28 mouse cellular contexts compared by ENCODE assay signal in the genomic region with DNA sequence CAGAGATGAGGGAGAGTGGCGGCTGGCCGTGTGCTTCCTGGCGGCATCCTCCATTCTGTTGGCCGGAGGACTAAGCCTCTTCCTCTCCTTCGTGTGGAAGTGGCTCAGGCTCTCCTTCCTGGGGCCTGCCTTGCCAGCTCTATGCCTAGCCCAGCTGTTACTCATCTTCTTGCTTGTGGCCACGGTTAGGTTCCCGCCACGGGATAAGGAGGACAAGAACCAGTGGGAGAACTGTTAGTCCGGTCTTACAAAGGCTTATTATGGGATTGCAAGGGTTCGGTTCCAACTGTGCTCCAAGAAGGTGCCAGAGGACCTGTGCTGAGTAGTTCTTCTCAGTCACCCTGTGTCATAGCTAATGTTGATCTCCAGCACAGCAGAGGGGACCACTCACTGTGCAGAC. TPM values are rescaled to one million over a fixed set of nuclear protein-coding genes. Genes with fewer than 3 reads are reported as not detected.
A peak's percentile ranks its signal among the peaks of the same experiment; 100 is the strongest.
DNase-seq lines count a peak whose midpoint lies in the region; ATAC-seq and TF ChIP-seq lines count a peak whose summit lies in the region.
"Had no signal": no experiment of that assay in that cellular context is flagged by ENCODE, and none has a peak within 500 bp of the region (broad histone marks: within the 10 kb centered on the region; RNA-seq: fewer than 3 reads in every experiment).

No protein-coding gene starts in this region.

- no peak overlapping the region for H3K4me3 ChIP-seq in kidney, adult 2 months (ENCODE audit: insufficient read depth, low read depth, low read length)
- H3K4me3 ChIP-seq in lung, postnatal 0 days (ENCODE audit: low read depth, low read length) = no peak overlapping the region
- H3K4me3 ChIP-seq in macrophage (ENCODE audit: inconsistent target) = no peak overlapping the region
- H3K4me3 ChIP-seq: forebrain, embryonic 15.5 days; heart, embryonic 13.5 days; hindbrain, embryonic 15.5 days; kidney, embryonic 15.5 days; limb, embryonic 15.5 days; midbrain, embryonic 13.5 days had no signal

- TF ChIP-seq CTCF in kidney, adult 2 months (conservative IDR thresholded peaks at IDR 0.05; ENCODE audit: insufficient read depth, insufficient read length, low read depth, low read length) = no peak
- no peak for TF ChIP-seq CTCF in lung, postnatal 0 days (IDR thresholded peaks at IDR 0.05)

- DNase-seq in heart, adult 11 months = peak; percentile 94
- no peak for DNase-seq in heart, postnatal 10 days
- no peak for DNase-seq in kidney, adult 2 months
- no peak for DNase-seq in kidney, postnatal 36 days
- no peak for DNase-seq in lung, postnatal 0 days (ENCODE audit: low spot score)
- no peak for DNase-seq in lung, adult 18-20 months
- DNase-seq: adrenal gland, postnatal 25 days; cerebellum, adult 9-10 months; gastrocnemius, postnatal 36 days; layer of hippocampus, adult 9-11 months; right cerebral cortex, postnatal 14 days; spleen, adult 18-20 months; thymus, postnatal 14 days had no signal

- ATAC-seq in lung, postnatal 0 days = no peak
- ATAC-seq: forebrain, embryonic 15.5 days; intestine, embryonic 16.5 days; midbrain, embryonic 13.5 days had no signal

- H3K36me3 ChIP-seq in kidney, adult 2 months (ENCODE audit: control insufficient read depth, insufficient read depth, low read length) = no peaks in the 10 kb centered on the region; the same call in 1 of the 2 replicates
- peaks cover 5% of the 10 kb centered on the region; the same call in 1 of the 2 replicates for H3K36me3 ChIP-seq in lung, postnatal 0 days (ENCODE audit: insufficient read depth, low read length)
- H3K36me3 ChIP-seq in macrophage (ENCODE audit: inconsistent target) = peaks cover 15% of the 10 kb centered on the region; the same call in 1 of the 2 replicates
- H3K36me3 ChIP-seq: forebrain, embryonic 15.5 days; hindbrain, embryonic 15.5 days had no signal

- H3K9me3 ChIP-seq in lung, postnatal 0 days (ENCODE audit: low read length) = no peaks in the 10 kb centered on the region
- H3K9me3 ChIP-seq: forebrain, embryonic 15.5 days; heart, embryonic 13.5 days; hindbrain, embryonic 15.5 days; kidney, embryonic 15.5 days; limb, embryonic 15.5 days; midbrain, embryonic 13.5 days had no signal

- H3K4me1 ChIP-seq in kidney, adult 2 months (ENCODE audit: control insufficient read depth, insufficient read depth, low read length) = peaks cover 15% of the 10 kb centered on the region
- H3K4me1 ChIP-seq in lung, postnatal 0 days (ENCODE audit: insufficient read depth, low read depth, low read length) = peaks cover 32% of the 10 kb centered on the region; the same call in 1 of the 2 replicates

- H3K27me3 ChIP-seq in kidney, adult 2 months (replicated peaks; ENCODE audit: control insufficient read depth, insufficient read depth, low read length) = no peaks in the 10 kb centered on the region
- no peaks in the 10 kb centered on the region for H3K27me3 ChIP-seq in lung, postnatal 0 days (replicated peaks; ENCODE audit: insufficient read depth, low read length)
- H3K27me3 ChIP-seq: forebrain, embryonic 15.5 days; heart, embryonic 13.5 days; hindbrain, embryonic 15.5 days; kidney, embryonic 15.5 days; limb, embryonic 15.5 days; midbrain, embryonic 13.5 days had no signal

- no peak overlapping the region for H3K9ac ChIP-seq in lung, postnatal 0 days (replicated peaks; ENCODE audit: low read depth)
- H3K9ac ChIP-seq: forebrain, embryonic 15.5 days; hindbrain, embryonic 15.5 days; kidney, embryonic 15.5 days; limb, embryonic 15.5 days; midbrain, embryonic 13.5 days had no signal

- peak overlapping the region; percentile 41 for H3K27ac ChIP-seq in kidney, adult 2 months (ENCODE audit: insufficient read depth, low read depth, low read length)
- H3K27ac ChIP-seq in lung, postnatal 0 days (ENCODE audit: low read length) = peak overlapping the region; percentile 89
- H3K27ac ChIP-seq in macrophage = peak overlapping the region; percentile 99
- H3K27ac ChIP-seq: forebrain, embryonic 15.5 days; hindbrain, embryonic 15.5 days; limb, embryonic 15.5 days; midbrain, embryonic 13.5 days had no signal

- intact Hi-C loops in heart, postnatal 10 days (cut with DNase I) = no loop called here

- WGBS in kidney, adult 2 months = 82% methylated on average over 10 of the region's 10 CpGs
- 75% methylated on average over 10 of the region's 10 CpGs for WGBS in lung, postnatal 0 days
- 80% methylated on average over 10 of the region's 10 CpGs for WGBS in macrophage (ENCODE audit: missing documents)

- no peak for TF ChIP-seq POLR2A in kidney, adult 2 months (IDR thresholded peaks at IDR 0.05; ENCODE audit: low read depth, low read length)

- no peak overlapping the region for H3K4me2 ChIP-seq in lung, postnatal 0 days (replicated peaks; ENCODE audit: low read depth, low read length)
- H3K4me2 ChIP-seq: forebrain, embryonic 15.5 days; heart, embryonic 13.5 days; hindbrain, embryonic 15.5 days; kidney, embryonic 15.5 days; limb, embryonic 15.5 days; midbrain, embryonic 13.5 days had no signal

- TF ChIP-seq EP300 in lung, postnatal 0 days (IDR thresholded peaks at IDR 0.05) = no peak

- peaks cover 36% of the 10 kb centered on the region for H3K79me2 ChIP-seq in macrophage (ENCODE audit: inconsistent target)

RNA-seq across cellular contexts. Expression of a gene that starts 5.0 kb away (rescaled TPM):
- total RNA-seq in heart, postnatal 10 days (2021) = 1 to 10 TPM; 5.3 TPM
- polyA plus RNA-seq in kidney, adult 2 months (2012; rRNA removed) = 6.4 and 6.7 TPM in 2 replicates
- 12.6 and 13.8 TPM in 2 replicates for polyA plus RNA-seq in lung, postnatal 0 days (2015; fragmentation: Nextera tagmentation; extraction: Ambion mirVana)
- total RNA-seq in macrophage (2018; cell fraction: chromatin; rRNA removed) = 100 to 1,000 TPM in 2 of 26 experiments, 10 to 100 TPM in 21, 1 to 10 TPM in 3; 6.2 to 128 (median 19.9) TPM
- total RNA-seq in macrophage (2018; cell fraction: cytosol; rRNA removed) = 1 to 10 TPM; 1.7 to 4.5 (median 3.0) TPM
- 100 to 1,000 TPM in 1 of 26 experiments, 10 to 100 TPM in 21, 1 to 10 TPM in 4; 3.3 to 115 (median 18.1) TPM for total RNA-seq in macrophage (2018; cell fraction: nucleus; rRNA removed)
- 3.3 to 10.6 TPM (median 4.3 TPM) in 3 replicates for polyA plus RNA-seq in macrophage (2018)

RNA-seq across cellular contexts. Expression of a gene that starts 9.9 kb away (rescaled TPM):
- 10 to 100 TPM; 16.0 to 19.3 TPM for total RNA-seq in heart, postnatal 10 days (2021)
- 37.5 and 43.8 TPM in 2 replicates for polyA plus RNA-seq in kidney, adult 2 months (2012; rRNA removed)
- 30.6 and 34.9 TPM in 2 replicates for polyA plus RNA-seq in lung, postnatal 0 days (2015; fragmentation: Nextera tagmentation; extraction: Ambion mirVana)
- 100 to 1,000 TPM in 11 of 26 experiments, 10 to 100 TPM in 15; 18.5 to 254 (median 80.7) TPM for total RNA-seq in macrophage (2018; cell fraction: chromatin; rRNA removed)
- total RNA-seq in macrophage (2018; cell fraction: cytosol; rRNA removed) = 100 to 1,000 TPM in 18 of 26 experiments, 10 to 100 TPM in 8; 39.9 to 208 (median 143) TPM
- total RNA-seq in macrophage (2018; cell fraction: nucleus; rRNA removed) = 100 to 1,000 TPM in 16 of 26 experiments, 10 to 100 TPM in 10; 39.3 to 284 (median 118) TPM
- 41.8 to 184 TPM (median 113 TPM) in 3 replicates for polyA plus RNA-seq in macrophage (2018)

RNA-seq across cellular contexts. Expression of a gene that starts 37.8 kb away (rescaled TPM):
- 10 to 100 TPM; 18.3 to 20.7 TPM for total RNA-seq in heart, postnatal 10 days (2021)
- polyA plus RNA-seq in kidney, adult 2 months (2012; rRNA removed) = 56.0 and 60.5 TPM in 2 replicates
- polyA plus RNA-seq in lung, postnatal 0 days (2015; fragmentation: Nextera tagmentation; extraction: Ambion mirVana) = 19.9 and 21.1 TPM in 2 replicates
- total RNA-seq in macrophage (2018; cell fraction: chromatin; rRNA removed) = 100 to 1,000 TPM; 229 to 803 (median 498) TPM
- total RNA-seq in macrophage (2018; cell fraction: cytosol; rRNA removed) = 100 to 1,000 TPM in 23 of 26 experiments, 10 to 100 TPM in 3; 87.0 to 154 (median 126) TPM
- total RNA-seq in macrophage (2018; cell fraction: nucleus; rRNA removed) = 100 to 1,000 TPM; 124 to 721 (median 374) TPM
- 86.6 to 195 TPM (median 145 TPM) in 3 replicates for polyA plus RNA-seq in macrophage (2018)

RNA-seq across cellular contexts. Expression of a gene that starts 47.1 kb away (rescaled TPM):
- total RNA-seq in heart, postnatal 10 days (2021) = not detected
- not detected in 2 replicates for polyA plus RNA-seq in kidney, adult 2 months (2012; rRNA removed)
- polyA plus RNA-seq in lung, postnatal 0 days (2015; fragmentation: Nextera tagmentation; extraction: Ambion mirVana) = 0.10 TPM in 1 of 2 replicates, not detected in the other
- not detected for total RNA-seq in macrophage (2018; cell fraction: chromatin; rRNA removed)
- not detected for total RNA-seq in macrophage (2018; cell fraction: cytosol; rRNA removed)
- not detected for total RNA-seq in macrophage (2018; cell fraction: nucleus; rRNA removed)
- polyA plus RNA-seq in macrophage (2018) = not detected in 3 replicates
- total RNA-seq: adrenal gland, postnatal 25 days; gastrocnemius, postnatal 36 days; hematopoietic stem cell, adult 5-6 weeks; left cerebral cortex, adult 18-20 months; left cerebral cortex, postnatal 25 days had no signal
- polyA plus RNA-seq: brain, embryonic 14.5 days; embryonic facial prominence, embryonic 14.5 days; forebrain, embryonic 15.5 days; heart, embryonic 13.5 days; hindbrain, embryonic 15.5 days; intestine, embryonic 16.5 days; kidney, embryonic 15.5 days; limb, embryonic 15.5 days; lung, embryonic 16.5 days; midbrain, embryonic 13.5 days; neural tube, embryonic 11.5 days had no signal

Comparison
In these comparisons a context has a peak if more than half of its experiments do, and no peak if none do; other contexts are left out.
1. H3K27ac ChIP-seq: peak in every context shown above with its lines; median percentile 99 in macrophage; 89 in lung, postnatal 0 days; 41 in kidney, adult 2 months.